Mouse (Mus musculus) stomach, embryonic 14.5 days (tissue): ENCODE results near the gene Pdzrn4. TPM values are rescaled to one million over a fixed set of nuclear protein-coding genes. Genes with fewer than 3 reads are reported as not detected.

Experiments used
- ATAC-seq: fragments of 200-750 bp; cut with Nextera tagmentation; 2 replicates; pipeline ENCODE4 v1.8.0; 2017; ENCODE audit warnings: low read depth, moderate TSS enrichment; ENCODE audit not compliant: insufficient number of reproducible peaks, insufficient read depth, low FRiP score
- H3K27ac ChIP-seq: fragments of 300-500 bp; sonication (generic); 2 replicates; pipeline ENCODE4 v1.5.1; 2014; ENCODE audit warnings: mild to moderate bottlenecking, low read length, moderate library complexity, mixed read lengths
- H3K27me3 ChIP-seq: fragments of 300-500 bp; sonication (generic); 2 replicates; pipeline ENCODE4 v1.6.1; 2014; ENCODE audit warnings: low read length, control low read depth, mixed read lengths; ENCODE audit not compliant: control insufficient read depth, insufficient read depth
- H3K36me3 ChIP-seq: fragments of 300-500 bp; sonication (generic); 2 replicates; pipeline ENCODE4 v1.6.1; 2014; ENCODE audit warnings: mild to moderate bottlenecking, control low read depth, low read length, moderate library complexity, mixed read lengths; ENCODE audit not compliant: control insufficient read depth, insufficient read depth
- H3K4me1 ChIP-seq: fragments of 300-500 bp; sonication (generic); 2 replicates; pipeline ENCODE4 v1.6.1; 2014; ENCODE audit warnings: low read length, control low read depth, mixed read lengths; ENCODE audit not compliant: control insufficient read depth, insufficient read depth
- H3K4me2 ChIP-seq: fragments of 300-500 bp; sonication (generic); replicated peaks from 2 replicates; pipeline ENCODE4 v1.6.1; 2014; ENCODE audit warnings: low read depth, low read length, control low read depth
- H3K4me3 ChIP-seq: fragments of 300-500 bp; sonication (generic); 2 replicates; pipeline ENCODE4 v1.5.1; 2014; ENCODE audit warnings: low read depth, low read length, control low read depth
- H3K9ac ChIP-seq: fragments of 300-500 bp; sonication (generic); replicated peaks from 2 replicates; pipeline ENCODE4 v1.6.1; 2014; ENCODE audit warnings: low read depth, mild to moderate bottlenecking, control low read depth, low read length, moderate library complexity, mixed read lengths
- H3K9me3 ChIP-seq: fragments of 300-500 bp; sonication (generic); 2 replicates; pipeline ENCODE4 v1.6.1; 2016; ENCODE audit warnings: low read depth, low read length, control low read depth; ENCODE audit not compliant: control insufficient read depth
- WGBS: fragments of 180-500 bp; shearing (Covaris S2); extraction: QIAGEN DNeasy Blood & Tissue Kit; methylation state at CpG from one replicate; pipeline ENCODE4 v1.1.7; 2014; 5-methylcytosine and 5-hydroxymethylcytosine counted together
- polyA plus RNA-seq: library from polyadenylated mRNA; unstranded; fragments of >200 nt; fragmentation: Nextera tagmentation; extraction: Ambion mirVana; gene quantifications from 2 replicates; pipeline ENCODE4 v1.2.1, GENCODE M21; 2014

Gene Pdzrn4
- polyA plus RNA-seq, 1 experiment from 2014 or later = 4.1 TPM

- no peak overlapping the region for H3K9ac ChIP-seq
- H3K36me3 ChIP-seq = no peaks in the 10 kb centered on the region
- H3K9me3 ChIP-seq = no peaks in the 10 kb centered on the region
- WGBS = 82% methylated on average over 13 of the region's 13 CpGs
- no peaks in the 10 kb centered on the region for H3K4me1 ChIP-seq
- H3K27me3 ChIP-seq = no peaks in the 10 kb centered on the region
- ATAC-seq = no peak
- no peak overlapping the region for H3K27ac ChIP-seq
- H3K4me3 ChIP-seq = no peak overlapping the region
- H3K4me2 ChIP-seq = no peak overlapping the region
Measured at GRCm38 (mm10) chr15:92752578-92752977, 355.9 kb downstream of the Pdzrn4 start.

GRCm38 (mm10) chr15:92757085-92757903 lies 360.6 kb downstream of the Pdzrn4 start:
- Histone ChIP-seq H3K9ac (no peak overlapping the region), H3K4me2 (no peak overlapping the region), H3K27me3 (no peaks in the 10 kb centered on the region), H3K27ac (no peak overlapping the region), H3K9me3 (no peaks in the 10 kb centered on the region), H3K36me3 (no peaks in the 10 kb centered on the region), H3K4me3 (no peak overlapping the region), H3K4me1 (no peaks in the 10 kb centered on the region)
- WGBS = 72% methylated on average over 17 of the region's 17 CpGs
- ATAC-seq = no peak

- ATAC-seq = no peak
- WGBS = 72% methylated on average over 8 of the region's 8 CpGs
- no peak overlapping the region for H3K27ac ChIP-seq
- H3K9me3 ChIP-seq = no peaks in the 10 kb centered on the region
- H3K27me3 ChIP-seq = no peaks in the 10 kb centered on the region
- no peaks in the 10 kb centered on the region for H3K4me1 ChIP-seq
- no peak overlapping the region for H3K4me3 ChIP-seq
- no peaks in the 10 kb centered on the region for H3K36me3 ChIP-seq
- no peak overlapping the region for H3K9ac ChIP-seq
- H3K4me2 ChIP-seq = no peak overlapping the region
Measured at GRCm38 (mm10) chr15:92759001-92759400, 362.3 kb downstream of the Pdzrn4 start.

GRCm38 (mm10) chr15:92763303-92763702 lies 366.6 kb downstream of the Pdzrn4 start:
- WGBS = 84% methylated on average over 5 of the region's 5 CpGs
- ATAC-seq = no peak
- H3K36me3 ChIP-seq = no peaks in the 10 kb centered on the region
- H3K9ac ChIP-seq = no peak overlapping the region
- H3K9me3 ChIP-seq = no peaks in the 10 kb centered on the region
- H3K4me1 ChIP-seq = no peaks in the 10 kb centered on the region
- H3K4me3 ChIP-seq = no peak overlapping the region
- H3K27me3 ChIP-seq = no peaks in the 10 kb centered on the region
- no peak overlapping the region for H3K27ac ChIP-seq
- H3K4me2 ChIP-seq = no peak overlapping the region

- H3K4me2 ChIP-seq = no peak overlapping the region
Measured at GRCm38 (mm10) chr15:92769535-92769934, 372.9 kb downstream of the Pdzrn4 start.

GRCm38 (mm10) chr15:92788036-92788435 lies 391.4 kb downstream of the Pdzrn4 start:
- Histone ChIP-seq H3K9ac (no peak overlapping the region), H3K27me3 (no peaks in the 10 kb centered on the region), H3K4me2 (no peak overlapping the region), H3K4me1 (no peaks in the 10 kb centered on the region), H3K36me3 (no peaks in the 10 kb centered on the region), H3K9me3 (no peaks in the 10 kb centered on the region), H3K4me3 (no peak overlapping the region), H3K27ac (no peak overlapping the region)
- no peak for ATAC-seq
- 75% methylated on average over 14 of the region's 14 CpGs for WGBS

More at GRCm38 (mm10) chr15:92769535-92769934, 372.9 kb downstream of the Pdzrn4 start:
- Histone ChIP-seq H3K27me3 (no peaks in the 10 kb centered on the region), H3K27ac (no peak overlapping the region), H3K4me1 (no peaks in the 10 kb centered on the region), H3K9ac (no peak overlapping the region), H3K36me3 (no peaks in the 10 kb centered on the region), H3K9me3 (no peaks in the 10 kb centered on the region), H3K4me3 (no peak overlapping the region)
- ATAC-seq = no peak
- 88% methylated on average over 15 of the region's 15 CpGs for WGBS

- 84% methylated on average over 3 of the region's 3 CpGs for WGBS
- Histone ChIP-seq H3K4me3 (no peak overlapping the region), H3K27ac (no peak overlapping the region), H3K36me3 (no peaks in the 10 kb centered on the region), H3K4me1 (no peaks in the 10 kb centered on the region), H3K9me3 (no peaks in the 10 kb centered on the region), H3K4me2 (no peak overlapping the region), H3K9ac (no peak overlapping the region), H3K27me3 (no peaks in the 10 kb centered on the region)
- no peak for ATAC-seq
Measured at GRCm38 (mm10) chr15:92794275-92794674, 397.6 kb downstream of the Pdzrn4 start.

GRCm38 (mm10) chr15:92805934-92806333 lies 409.3 kb downstream of the Pdzrn4 start:
- H3K9ac ChIP-seq = no peak overlapping the region
- 76% methylated on average over 3 of the region's 3 CpGs for WGBS
- ATAC-seq = no peak

GRCm38 (mm10) chr15:92806352-92806751 lies 409.7 kb downstream of the Pdzrn4 start:
- no peaks in the 10 kb centered on the region for H3K4me1 ChIP-seq
- no peak overlapping the region for H3K4me3 ChIP-seq
- no peak overlapping the region for H3K4me2 ChIP-seq
- WGBS = 89% methylated on average over 1 of the region's 1 CpGs
- no peak overlapping the region for H3K9ac ChIP-seq
- ATAC-seq = no peak
- no peaks in the 10 kb centered on the region for H3K36me3 ChIP-seq
- H3K9me3 ChIP-seq = no peaks in the 10 kb centered on the region
- H3K27ac ChIP-seq = no peak overlapping the region
- H3K27me3 ChIP-seq = no peaks in the 10 kb centered on the region

More at GRCm38 (mm10) chr15:92805934-92806333, 409.3 kb downstream of the Pdzrn4 start:
- Histone ChIP-seq H3K27ac (no peak overlapping the region), H3K9me3 (no peaks in the 10 kb centered on the region), H3K27me3 (no peaks in the 10 kb centered on the region), H3K36me3 (no peaks in the 10 kb centered on the region), H3K4me1 (no peaks in the 10 kb centered on the region), H3K4me3 (no peak overlapping the region), H3K4me2 (no peak overlapping the region)
